Mouse (Mus musculus): ENCODE results near the gene Cck. TPM values are rescaled to one million over a fixed set of nuclear protein-coding genes. Genes with fewer than 3 reads are reported as not detected.

The Cck gene
- total RNA-seq, 2 experiments from 2014 or later: 541 to 561 TPM

DNA sequence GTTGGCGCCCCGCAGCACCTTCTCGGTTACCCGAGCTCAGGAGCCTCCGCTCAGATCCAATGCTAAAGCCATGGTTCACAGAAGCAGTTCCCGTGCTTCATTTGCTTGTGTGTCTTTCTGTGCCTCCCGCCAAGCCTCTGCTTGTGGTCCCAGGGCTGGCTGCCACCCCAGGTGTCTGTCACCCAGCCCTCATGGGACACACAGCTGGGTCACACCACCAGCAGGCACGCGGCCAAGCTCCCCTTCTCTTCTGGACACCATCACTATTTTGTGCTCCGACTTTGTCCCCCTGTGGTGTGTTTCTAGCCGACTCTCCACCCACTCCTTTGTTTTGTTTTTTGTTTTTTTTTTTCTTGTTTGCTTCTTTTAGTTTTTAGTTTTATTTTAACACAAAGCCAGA lies 28.0 kb downstream of the Cck start:
- DNase-seq (ENCODE audit: low spot score in 2 of 2): no peak

DNA sequence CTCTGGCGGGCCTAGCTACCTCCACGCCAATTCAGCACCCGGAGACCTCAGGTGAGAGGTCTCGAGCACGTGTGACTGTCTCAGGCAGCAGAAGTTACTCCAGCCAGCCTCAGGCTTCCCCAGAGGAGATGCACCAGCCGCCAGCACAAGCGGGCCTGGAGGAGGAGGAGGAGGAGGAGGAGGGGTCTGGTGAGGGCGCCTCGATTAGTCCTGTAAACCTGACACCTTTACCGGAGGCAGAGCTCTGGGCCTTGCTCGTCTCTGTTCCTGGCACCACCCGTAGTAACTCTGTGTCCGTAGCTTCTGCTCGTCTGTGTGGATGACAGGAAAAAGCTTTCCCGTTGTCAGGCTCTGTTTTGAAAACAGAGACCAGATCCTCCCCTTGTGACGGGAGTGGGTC lies 35.0 kb downstream of the Cck start:
- DNase-seq (ENCODE audit: low spot score in 2 of 2): no peak

DNA sequence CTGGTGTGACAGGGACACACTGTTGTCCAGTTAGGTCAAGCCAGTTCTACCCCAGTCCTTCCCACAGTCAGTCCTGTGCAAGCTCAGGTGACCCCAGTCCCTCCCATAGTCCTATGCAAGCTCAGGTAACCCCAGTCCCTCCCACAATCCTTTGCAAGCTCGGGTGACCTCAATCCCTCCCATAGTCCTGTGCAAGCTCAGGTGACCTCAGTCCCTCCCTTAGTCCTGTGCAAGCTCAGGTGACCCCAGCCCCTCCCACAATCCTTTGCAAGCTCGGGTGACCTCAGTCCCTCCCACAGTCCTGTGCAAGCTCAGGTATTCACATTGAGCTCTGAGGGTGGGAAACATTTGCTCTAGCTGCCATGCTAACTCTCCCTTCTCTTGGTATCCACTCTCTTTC lies 35.5 kb downstream of the Cck start:
- no peak for DNase-seq (ENCODE audit: low spot score in 2 of 2)

DNA sequence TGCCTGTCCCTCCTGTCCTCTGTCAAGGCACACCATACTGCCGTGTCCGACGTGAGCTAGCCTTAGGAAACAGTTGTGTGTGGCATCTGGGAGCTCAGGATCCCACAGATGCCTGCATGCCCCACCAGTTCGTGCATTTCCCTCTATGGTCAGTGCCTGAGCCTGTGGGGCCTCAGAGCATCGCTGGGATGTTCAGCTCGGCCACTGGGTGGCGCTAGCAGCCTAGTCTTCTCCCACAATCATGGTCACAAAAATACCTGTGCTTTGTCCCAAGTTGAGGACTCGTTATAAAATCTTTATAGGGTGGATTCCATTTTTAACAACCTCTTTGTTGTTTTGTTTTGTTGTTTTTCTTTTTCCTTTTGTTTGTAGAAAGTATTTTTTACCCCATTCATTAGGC lies 37.0 kb downstream of the Cck start:
- DNase-seq (ENCODE audit: low spot score in 2 of 2): peak in 1 of 2 experiments; percentile 41

DNA sequence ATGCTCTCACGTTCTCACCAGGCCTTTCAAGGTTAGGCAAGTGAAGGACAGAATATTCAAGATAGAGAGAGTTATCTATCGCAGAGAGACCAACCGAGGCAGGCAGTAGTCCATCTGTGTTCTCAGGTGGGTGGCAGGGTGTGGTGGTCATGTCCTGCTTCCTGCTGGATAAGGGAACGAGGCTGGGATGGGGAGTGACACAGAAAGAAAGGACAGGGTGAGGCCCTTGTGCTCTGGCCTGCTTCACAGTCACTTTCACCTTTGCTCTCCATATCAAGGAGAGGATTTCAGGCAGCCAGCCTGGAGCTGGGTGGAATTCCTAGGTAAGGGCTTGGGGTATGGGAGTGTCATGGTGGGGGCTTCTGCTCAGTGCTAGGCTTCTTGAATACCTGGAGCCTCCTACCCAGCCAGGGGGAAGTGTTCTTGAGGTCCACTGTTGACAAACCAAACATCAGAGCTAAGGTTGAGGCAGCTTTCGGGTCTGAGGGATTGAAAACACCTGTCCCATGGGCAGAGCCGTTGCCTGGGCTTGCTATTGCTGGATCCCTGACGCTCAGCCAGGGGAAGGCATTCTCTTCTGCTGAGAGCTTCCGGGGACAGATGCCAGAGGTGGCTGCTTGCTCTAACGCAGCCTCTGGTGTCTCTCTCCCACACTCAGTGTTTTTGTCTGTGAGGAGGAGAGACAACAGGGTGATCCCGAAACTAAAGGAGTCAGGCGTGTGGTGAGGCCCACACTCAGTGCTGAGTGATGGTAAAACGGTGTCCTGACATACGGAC lies 38.6 kb downstream of the Cck start:
- no peak for DNase-seq (ENCODE audit: low spot score in 2 of 2)

- DNase-seq (ENCODE audit: low spot score in 2 of 2): no peak
These were observed 40.6 kb downstream of the Cck start for GRCm38 (mm10) chr9:121454891-121455290.

DNA sequence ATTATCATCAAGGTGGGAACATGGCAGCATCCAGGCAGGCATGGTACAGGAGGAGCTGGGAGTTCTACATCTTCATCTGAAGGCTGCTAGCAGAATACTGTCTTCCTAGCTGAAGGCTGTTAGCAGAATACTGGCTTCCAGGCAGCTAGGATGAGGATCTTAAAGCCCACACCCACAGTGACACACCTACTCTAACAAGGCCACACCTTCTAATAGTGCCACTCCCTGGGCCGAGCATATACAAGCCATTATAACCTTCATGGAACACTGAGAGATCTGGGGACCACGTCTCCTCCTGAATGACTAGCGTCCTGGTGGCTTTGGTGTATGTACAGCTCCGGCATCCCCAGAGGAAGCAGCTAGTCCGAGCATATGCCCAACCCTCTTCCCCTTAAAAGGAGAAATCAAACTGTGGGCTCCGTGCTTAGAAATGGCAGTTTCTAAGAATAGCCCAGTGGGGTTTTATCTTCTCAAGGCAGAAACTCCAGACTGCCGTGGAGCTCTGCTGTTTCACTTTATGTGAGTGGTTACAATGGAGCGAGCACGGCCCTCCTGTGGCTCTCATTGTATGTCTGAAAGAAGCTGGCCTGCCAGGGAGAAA lies 43.1 kb downstream of the Cck start:
- peak in 1 of 2 experiments; percentile 25 for DNase-seq (ENCODE audit: low spot score in 2 of 2)

GRCm38 (mm10) chr9:121446431-121446831 lies 49.1 kb downstream of the Cck start:
- peak; percentile 38 to 39 for DNase-seq (ENCODE audit: low spot score in 2 of 2)

- no peak for DNase-seq (ENCODE audit: low spot score in 2 of 2)
These were observed 50.1 kb downstream of the Cck start for GRCm38 (mm10) chr9:121445364-121445763.

- no peak for DNase-seq (ENCODE audit: low spot score in 2 of 2)
These were observed 51.2 kb downstream of the Cck start for GRCm38 (mm10) chr9:121444367-121444707.

DNA sequence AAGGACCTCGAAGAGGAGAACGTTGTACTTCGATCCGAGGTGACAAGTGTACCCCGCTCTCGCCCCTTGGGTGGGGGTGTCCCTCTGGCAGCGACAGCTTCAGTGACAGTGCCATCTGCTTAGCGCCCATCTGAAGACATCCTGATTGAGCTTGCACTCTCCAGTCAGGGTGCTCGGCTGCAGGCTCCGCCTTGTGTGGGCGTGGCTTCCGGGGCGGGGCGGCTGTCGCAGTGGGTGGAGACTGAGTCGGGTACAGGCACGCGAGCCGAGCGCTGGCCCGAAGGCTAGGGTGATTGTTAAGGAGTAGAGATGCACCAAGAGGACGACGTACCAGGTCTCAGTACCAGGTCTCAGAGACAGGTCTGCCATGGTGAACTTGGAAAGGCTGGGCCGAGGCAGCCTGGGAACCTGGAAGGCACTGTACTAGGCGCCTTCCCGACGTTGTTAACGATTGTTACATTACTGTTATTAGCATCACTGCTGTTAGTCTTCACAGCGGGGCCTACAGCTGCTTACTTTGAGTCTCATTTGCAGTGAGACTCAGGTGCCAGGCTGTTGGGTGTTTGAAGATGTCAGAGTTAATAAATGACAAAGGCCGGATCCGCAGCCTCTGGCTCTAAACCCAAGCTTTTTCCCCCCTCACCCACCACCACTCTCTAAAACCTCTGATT lies 51.7 kb downstream of the Cck start:
- DNase-seq (ENCODE audit: low spot score in 2 of 2): peak in 1 of 2 experiments; percentile 33

GRCm38 (mm10) chr9:121442145-121442544 lies 53.3 kb downstream of the Cck start:
- DNase-seq (ENCODE audit: low spot score in 2 of 2): no peak

Other genes starting within 250 kb of the Cck start
- gene Ulk4, start 218.5 kb downstream of the Cck start, total RNA-seq (2021): 1 to 10 TPM; 8.2 to 9.4 TPM
- 100 to 1,000 TPM; 230 to 235 TPM for gene Trak1, start 198.2 kb downstream of the Cck start, total RNA-seq (2021)
- gene Lyzl4, start 146.4 kb upstream of the Cck start, total RNA-seq (2021): 1 to 10 TPM in 1 of 2 experiments, under 1 TPM in 1; 0.69 to 1.3 TPM
- gene Vipr1, start 147.0 kb upstream of the Cck start, total RNA-seq (2021): 10 to 100 TPM; 10.6 TPM
- gene Sec22c, start 209.8 kb upstream of the Cck start, total RNA-seq (2021): 10 to 100 TPM; 26.4 to 28.7 TPM
- 10 to 100 TPM; 83.1 to 92.6 TPM for gene Ss18l2, start 214.6 kb upstream of the Cck start, total RNA-seq (2021)
- gene Nktr, start 223.5 kb upstream of the Cck start, total RNA-seq (2021): 100 to 1,000 TPM; 105 to 121 TPM

All from layer of hippocampus, postnatal 14 days (tissue).